Mouse (Mus musculus) monocyte, adult 5-6 weeks (primary cell): ENCODE measurements around the gene Ppox. TPM values are rescaled to one million over a fixed set of nuclear protein-coding genes. Genes with fewer than 3 reads are reported as not detected.

ENCODE experiments used
- ATAC-seq: fragments of 153-309, 156-312 bp; replicated peaks from 2 replicates; pipeline ENCODE4 v1.8.0; 2017; ENCODE audit warnings: mild to moderate bottlenecking; ENCODE audit not compliant: low TSS enrichment, insufficient number of reproducible peaks, severe bottlenecking, poor library complexity, low FRiP score
- total RNA-seq: library from RNA; stranded (forward); fragments of 200-1000, 200-491, 200-594 nt; gene quantifications from 3 replicates; pipeline ENCODE4 v1.2.3, GENCODE M21; 2017

Ppox gene
- total RNA-seq, 1 experiment from 2014 or later: 9.2 TPM

DNA sequence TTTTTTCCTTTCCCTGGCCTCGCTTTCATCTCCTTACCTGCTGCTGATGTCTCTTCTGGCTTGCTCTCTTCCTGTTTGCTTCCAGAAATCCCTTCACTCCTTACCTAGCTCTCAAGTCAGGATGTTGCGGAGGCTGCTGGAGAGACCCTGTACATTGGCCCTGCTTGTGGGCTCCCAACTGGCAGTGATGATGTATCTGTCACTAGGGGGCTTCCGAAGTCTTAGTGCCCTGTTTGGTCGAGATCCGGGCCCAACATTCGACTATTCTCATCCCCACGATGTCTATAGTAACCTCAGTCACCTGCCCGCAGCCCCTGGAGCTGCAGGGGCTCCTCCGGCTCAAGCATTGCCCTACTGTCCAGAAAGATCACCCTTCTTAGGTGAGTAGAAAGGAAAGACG is 9.4 kb downstream of the Ppox start:
- no peak for ATAC-seq

DNA sequence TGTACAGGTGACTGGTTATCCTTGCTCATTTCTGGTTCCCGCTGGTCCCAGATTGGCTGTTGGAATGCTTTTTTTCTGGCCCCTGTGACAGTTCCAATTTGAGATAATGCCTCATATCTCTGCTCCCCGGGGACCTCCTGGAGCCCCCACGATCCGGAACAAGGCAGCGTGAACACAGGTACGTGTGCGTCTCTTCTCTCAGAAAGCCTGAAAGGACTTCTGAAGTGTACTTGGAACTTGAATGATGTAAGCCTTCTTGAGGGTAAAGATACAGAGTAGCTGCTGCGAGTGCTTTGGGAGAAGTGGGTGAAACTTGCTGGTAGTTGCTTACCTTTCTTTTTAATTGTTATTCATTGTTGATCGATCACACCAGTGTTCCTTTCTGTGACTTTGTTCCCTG is 9.8 kb downstream of the Ppox start:
- ATAC-seq: no peak

DNA sequence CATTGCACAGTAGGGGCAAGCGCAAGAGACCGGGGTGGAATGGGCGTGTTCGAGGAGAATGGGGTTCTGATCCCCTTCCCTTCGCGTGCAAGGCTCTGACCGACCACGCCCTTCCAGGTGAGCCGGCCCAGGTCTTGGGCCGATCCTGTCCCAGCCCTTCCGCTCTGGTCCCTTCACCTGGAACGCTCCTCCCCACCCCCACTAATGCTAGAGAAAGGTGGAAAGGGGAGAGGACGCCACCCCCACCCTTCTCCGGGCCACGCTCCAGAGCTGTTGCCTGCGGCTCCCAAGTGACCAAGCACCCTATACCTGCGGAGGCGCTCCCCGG is 10.4 kb downstream of the Ppox start:
- ATAC-seq: 0 out of 2 replicates have a peak, but pooled peaks have one; percentile 0

DNA sequence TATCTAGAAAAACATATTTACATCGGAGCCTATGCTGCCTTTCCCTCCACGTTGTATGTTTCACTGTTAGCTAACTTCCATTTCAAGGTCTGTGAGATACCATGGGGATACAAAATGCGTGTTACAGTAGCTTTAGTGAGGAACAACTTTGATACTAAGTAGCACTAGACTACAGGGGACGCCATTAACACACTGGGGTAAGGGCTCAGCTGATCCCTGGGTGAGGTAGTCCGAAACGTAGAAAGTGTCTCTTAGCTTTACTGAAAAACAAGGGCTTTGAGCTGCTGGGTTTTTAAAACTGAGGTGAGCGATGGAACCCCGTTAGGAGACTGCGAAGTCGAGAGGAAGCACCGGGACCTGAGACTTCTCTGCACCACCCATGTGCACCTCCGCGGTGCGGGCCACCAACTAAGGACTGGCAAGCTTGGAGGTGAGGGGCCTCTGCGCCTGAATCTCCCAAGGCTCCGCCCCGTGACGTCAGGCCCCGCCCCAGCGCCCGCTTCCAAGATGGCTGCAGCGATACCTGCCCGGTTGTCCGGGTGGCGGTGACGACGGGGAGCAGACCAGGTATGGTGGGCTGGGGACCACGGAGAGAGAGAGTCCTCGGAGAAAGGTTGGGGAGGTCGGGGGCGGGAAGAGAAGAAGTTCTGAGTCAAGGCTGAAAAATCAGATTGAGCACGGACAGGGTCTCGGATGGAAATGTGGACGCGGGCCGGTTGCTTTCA is 11.0 kb downstream of the Ppox start, which contains the start of gene B4galt3:
B4galt3 (plus strand) TSS at position 481 of the 725 bp plus-strand sequence.
- ATAC-seq: peak; percentile 89

DNA sequence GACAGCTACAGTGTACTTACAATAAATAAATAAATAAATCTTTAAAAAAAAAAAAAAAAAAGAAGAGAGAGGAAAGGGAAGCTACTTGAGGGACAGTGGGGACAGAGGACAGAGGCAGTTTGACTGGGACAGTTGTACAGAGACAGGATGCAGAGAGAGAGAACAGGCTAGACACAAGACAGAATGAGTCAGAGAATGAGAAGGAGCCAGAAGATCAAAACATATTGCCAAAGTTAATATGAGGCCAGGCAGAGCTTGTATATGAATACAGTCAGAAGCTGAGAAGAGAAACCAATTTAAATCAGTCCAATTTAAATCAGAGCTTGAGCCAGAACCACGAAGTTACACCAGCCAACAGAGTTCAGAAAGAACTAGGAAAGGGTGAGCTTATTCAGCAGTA is 12.6 kb downstream of the Ppox start:
- ATAC-seq: no peak

DNA sequence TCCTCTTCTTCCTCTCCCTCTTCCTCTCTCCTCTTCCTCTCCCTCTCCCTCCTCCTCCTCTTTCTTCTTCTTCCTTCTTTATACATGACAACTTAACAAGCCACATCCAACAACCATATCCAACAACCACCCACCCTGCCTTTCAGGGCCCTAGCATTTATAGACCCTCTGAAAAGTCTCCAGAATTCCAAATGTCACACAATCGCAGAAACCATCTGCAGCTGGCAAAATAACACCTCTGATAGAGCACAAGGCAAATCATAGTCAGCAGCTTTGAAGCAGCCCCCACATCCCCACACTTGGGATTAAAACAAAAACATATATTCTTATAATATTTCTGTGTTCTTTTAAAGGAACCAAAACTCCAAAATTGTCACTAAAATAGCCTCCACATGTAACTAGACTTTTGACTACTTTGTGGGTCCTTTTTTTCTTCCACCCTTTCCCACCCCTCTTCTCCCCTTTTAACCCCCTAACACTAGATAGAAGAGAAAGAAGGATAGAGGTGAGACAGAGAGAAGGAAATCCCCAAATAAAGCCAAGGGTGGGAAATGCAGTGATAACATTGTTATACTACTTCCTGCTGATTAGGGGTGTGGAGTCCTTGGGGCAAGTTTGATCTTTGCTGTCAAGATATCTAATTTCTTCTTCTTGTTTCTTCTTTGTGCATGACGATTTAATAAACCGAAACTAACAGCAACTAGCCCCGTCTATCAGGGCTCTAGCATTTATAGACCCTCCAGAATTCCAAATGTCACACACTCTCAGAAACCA is 14.8 kb downstream of the Ppox start:
- ATAC-seq: no peak

DNA sequence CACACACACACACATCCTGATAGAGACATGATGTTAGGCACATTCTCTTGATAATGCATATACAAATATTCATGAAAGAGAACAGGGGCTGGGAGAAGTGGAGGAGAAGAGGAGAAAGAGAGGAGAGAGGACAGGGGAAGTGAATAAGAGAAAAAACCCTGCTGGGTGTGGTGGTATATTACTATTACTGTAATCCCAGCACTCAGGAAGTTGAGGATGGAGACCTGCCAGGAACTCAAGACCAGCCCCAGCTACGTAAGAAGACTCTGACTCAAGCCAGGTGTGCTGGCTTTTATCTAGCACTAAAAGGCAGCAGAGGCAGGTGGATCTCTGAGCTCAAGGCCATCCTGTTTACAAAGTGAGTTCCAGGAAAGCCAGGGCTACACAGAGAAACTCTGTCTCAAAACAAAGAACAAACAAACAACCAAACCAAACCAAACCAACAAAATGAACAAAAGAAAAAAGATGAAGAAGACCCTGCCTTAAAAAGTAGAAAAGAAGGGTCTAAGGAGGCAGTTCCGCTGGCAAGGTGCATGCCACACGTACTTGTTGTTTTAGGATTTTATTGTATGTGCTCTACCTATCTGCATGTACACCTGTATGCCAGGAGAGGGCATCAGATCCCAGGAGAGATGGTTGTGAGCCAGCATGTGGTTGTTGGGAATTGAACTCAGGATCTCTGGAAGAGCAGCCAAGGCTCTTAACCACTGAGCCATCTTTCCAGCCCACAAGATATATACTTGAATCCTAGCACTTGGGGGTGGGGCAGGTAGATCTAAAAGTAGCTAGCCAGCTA is 17.1 kb downstream of the Ppox start:
- no peak for ATAC-seq

DNA sequence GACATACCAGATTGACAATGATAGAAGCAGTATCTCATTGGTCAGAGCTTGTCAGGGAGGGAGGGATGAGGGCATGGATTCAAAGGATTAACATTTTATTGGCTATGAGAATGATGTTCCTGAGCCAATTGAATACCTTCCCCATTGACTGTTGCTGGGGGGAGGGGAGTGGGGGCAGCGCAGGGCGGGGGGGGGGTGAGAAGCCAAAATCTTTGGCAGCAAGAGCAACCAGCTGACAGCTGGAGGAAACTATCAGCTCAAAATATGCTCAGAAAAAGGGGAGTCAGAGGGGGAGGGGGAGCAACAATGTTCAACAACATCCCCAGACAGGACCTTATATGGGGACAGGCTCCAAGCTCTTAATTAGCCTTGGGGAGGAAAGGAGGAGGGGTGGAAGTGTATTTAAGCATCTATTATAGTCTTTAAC is 17.8 kb downstream of the Ppox start:
- ATAC-seq: no peak

DNA sequence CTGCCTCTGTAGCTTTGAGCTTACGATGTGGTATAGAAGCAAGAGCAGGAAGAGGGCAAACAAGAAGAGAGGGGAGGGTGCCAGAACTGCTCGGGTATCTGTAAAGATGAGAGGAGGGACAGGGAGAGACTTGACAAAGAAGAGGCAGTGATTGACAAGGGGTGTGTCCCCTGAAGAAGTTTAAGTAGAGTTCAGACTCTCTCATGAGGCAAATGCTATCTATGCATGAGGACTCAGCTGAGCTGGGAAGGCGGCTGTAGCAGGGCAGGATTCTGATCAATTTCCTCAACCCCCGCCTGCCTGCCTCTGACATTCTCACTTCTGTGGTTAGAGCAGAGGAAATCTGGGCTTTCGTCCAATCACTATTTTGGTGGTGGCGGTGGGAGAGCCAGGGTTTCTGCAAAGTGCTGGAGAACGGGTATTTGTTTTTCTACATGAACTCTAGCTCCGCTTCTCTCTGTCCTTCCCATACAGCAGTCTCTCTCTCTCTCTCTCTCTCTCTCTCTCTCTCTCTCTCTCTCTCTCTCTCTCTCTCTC is 18.3 kb downstream of the Ppox start:
- peak; percentile 23; the same call in 1 of the 2 replicates for ATAC-seq

DNA sequence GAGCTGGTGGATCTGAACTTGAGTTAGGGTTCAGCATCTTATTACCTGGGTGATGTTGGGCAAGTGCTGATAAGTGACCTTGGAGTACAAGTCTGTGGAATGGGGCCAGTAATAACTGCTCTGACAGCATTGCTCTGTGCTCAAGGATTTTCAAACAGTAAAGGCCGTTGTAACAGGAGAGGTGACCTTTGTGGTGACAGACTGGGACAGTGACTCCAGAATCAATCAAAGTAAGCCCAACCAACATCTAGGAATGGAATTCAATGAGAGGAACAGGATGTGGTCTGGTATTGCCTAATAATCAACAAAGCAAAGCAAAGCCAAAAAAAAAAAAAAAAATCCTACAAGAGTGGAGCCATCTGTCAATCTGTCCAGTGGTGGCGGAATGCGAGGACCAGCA is 20.7 kb downstream of the Ppox start:
- ATAC-seq: no peak

DNA sequence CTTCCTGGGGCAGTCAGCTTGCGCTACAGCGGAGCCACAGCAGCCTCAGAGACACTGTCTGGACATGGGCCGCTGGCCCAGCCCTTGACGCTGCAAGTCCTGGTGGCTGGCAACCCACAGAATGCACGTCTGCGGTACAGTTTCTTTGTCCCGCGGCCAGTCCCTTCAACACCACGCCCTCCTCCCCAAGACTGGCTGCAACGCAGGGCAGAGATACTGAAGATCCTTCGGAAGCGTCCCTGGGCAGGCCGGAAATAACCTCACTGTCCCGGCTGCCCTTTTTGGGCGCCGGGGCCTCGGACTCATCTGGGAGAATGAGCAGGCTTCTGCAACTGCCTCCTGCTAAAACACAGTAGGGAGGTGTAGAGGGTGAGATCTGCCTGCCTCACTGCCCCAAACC is 22.1 kb downstream of the Ppox start:
- ATAC-seq: no peak

DNA sequence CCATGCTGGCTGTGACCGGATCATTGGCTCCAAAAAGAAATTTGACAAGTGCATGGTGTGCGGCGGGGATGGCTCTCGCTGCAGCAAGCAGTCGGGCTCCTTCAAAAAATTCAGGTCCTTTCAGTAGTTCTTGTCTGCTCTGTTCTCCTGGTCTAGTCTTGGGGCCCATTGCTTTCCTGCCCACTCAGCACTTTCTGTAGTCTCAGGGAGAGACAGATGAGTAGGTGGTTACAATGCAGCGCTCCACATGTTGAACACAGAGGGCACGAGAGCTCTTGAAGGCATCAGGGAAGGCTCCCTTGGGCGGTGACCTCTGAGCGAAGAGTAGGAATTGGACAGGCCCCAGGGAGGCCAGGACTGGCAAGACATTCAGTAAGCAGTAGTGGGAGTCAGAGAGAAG is 23.2 kb downstream of the Ppox start:
- ATAC-seq: no peak

DNA sequence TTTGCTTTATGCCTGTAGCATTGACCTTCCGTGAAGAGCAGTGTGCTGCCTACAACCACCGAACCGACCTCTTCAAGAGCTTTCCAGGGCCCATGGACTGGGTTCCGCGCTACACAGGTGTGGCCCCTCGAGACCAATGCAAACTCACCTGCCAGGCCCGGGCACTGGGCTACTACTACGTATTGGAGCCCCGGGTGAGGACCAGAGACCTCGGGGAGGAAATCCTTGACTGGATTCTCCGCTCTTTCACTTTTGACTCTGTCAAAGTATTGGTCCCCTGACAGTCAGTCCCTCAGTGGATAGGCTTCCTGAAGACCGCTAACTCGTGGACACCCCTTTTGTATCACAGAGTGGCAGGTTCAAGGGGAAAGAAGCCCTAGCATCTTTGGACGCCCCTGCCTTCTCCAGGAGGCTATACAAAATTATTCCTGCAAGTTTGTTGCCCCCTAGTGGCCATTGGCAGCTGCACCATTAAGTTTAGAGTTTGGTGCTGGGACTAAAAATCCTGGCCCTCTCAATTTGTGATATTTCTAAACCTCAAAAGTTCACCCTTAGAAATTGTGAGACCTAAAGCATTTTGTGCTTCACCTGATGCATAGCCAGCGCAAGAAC is 23.9 kb downstream of the Ppox start:
- ATAC-seq: peak; percentile 44; the same call in 1 of the 2 replicates

DNA sequence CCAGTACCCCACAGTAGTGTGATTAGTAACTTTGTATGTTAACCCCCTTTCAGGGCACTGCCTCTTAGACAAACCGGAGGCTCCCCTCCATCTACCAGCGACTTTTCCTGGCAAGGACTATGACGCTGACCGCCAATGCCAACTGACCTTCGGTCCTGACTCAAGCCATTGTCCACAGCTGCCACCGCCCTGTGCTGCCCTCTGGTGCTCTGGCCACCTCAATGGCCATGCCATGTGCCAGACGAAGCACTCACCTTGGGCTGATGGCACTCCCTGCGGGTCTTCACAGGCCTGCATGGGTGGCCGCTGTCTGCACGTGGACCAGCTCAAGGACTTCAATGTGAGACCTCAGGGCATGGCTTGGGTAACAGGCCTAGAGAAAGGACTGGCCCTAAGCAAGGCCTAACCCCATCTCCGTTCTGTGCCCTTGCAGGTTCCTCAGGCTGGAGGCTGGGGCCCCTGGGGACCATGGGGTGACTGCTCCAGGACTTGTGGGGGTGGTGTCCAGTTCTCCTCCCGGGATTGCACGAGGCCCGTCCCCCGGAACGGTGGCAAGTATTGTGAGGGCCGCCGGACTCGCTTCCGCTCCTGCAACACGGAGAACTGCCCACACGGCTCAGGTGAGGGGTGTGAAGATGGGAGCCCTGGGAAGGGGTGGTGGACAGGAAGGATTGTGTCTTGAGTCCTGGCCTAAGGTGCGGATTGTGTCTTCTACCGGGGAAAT is 24.7 kb downstream of the Ppox start:
- ATAC-seq: no peak

DNA sequence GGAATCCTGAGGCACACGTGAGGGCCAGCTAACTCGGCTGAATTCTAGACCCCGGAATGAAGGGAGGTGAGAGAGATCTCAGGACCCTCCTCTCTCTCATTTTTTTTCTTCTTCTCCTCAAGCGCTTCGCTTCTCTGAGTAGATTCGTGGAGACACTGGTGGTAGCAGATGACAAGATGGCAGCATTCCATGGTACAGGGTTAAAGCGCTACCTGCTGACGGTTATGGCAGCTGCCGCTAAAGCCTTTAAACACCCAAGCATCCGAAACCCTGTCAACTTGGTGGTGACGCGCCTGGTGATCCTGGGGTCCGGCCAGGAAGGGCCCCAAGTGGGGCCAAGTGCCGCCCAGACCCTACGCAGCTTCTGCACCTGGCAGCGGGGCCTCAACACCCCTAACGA is 28.6 kb downstream of the Ppox start:
- no peak for ATAC-seq

DNA sequence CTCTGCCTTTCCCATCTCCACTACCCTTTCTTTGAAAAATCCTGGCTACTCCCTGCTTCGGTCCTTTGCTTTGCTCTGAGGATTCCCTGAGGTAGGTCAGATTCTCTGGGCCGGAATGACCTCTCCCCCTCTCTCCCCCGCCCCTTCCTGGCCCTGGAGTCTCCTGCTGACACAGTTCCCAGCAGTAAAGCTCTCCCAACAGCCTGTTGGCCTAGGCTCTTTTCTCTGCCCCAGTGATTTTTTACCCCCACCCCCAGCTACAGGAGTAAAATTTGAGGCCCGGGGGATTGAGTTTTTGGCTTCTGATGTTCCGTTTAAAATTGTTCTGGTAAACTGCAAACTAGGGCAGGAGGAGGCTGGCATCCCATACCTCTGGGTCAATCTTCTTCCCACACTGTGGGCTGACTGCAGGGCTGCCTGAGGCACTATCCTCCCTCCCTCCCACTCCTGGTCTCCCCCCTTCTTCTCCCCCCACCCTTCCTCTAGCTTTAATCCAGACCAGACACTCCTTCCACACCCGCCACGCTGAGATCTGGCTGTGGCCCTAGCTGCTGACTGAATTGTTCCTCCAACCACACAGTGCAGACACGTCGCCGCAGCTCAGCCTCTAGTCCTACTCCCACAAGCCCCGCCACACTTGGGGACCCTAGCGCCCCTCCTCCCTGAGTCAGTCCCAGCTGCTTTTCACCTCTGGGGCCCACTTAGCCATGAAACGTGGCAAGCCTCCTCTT is 29.2 kb downstream of the Ppox start:
- no peak for ATAC-seq

DNA sequence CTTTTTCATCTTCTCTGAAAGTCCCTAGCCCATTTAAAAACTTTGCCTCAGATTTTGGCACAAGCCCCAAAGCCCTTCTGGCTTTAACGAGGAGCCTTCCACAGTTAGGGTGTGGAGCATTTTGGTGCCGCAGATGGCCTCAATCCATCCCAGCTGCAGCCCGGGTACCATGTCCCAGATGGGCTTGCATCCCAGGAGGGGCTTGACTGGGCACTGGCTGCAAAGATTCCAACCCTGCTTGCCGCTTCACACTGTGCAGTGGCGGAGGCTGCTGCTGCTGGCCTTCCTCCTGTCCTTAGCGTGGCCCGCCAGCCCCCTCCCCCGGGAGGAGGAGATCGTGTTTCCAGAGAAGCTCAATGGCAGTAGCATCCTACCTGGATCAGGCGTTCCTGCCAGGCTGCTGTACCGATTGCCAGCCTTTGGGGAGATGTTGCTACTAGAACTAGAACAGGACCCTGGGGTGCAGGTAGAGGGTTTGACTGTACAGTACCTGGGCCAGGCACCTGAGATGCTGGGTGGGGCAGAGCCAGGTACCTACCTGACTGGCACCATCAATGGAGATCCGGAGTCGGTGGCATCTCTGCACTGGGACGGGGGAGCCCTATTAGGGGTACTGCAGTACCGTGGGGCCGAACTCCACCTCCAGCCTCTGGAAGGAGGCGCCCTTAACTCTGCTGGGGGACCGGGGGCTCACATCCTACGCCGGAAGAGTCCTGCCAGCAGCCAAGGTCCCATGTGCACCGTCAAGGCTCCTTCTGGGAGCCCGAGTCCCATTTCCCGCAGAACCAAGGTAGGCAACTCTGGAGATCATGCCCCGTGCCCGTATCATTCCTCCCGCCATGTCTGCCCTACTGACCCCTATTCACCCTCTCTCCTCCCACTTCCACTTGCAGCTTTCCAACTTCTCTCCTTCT is 30.0 kb downstream of the Ppox start, which contains the start of gene Ndufs2:
Ndufs2 (minus strand) TSS at position 709 of the 914 bp plus-strand sequence.
- no peak for ATAC-seq
